Mouse (Mus musculus): ENCODE results near the gene Sde2. TPM values are rescaled to one million over a fixed set of nuclear protein-coding genes. Genes with fewer than 3 reads are reported as not detected.

Sde2 gene
- 7.1 and 9.3 TPM in 2 replicates for polyA plus RNA-seq (2012; rRNA removed)

DNA sequence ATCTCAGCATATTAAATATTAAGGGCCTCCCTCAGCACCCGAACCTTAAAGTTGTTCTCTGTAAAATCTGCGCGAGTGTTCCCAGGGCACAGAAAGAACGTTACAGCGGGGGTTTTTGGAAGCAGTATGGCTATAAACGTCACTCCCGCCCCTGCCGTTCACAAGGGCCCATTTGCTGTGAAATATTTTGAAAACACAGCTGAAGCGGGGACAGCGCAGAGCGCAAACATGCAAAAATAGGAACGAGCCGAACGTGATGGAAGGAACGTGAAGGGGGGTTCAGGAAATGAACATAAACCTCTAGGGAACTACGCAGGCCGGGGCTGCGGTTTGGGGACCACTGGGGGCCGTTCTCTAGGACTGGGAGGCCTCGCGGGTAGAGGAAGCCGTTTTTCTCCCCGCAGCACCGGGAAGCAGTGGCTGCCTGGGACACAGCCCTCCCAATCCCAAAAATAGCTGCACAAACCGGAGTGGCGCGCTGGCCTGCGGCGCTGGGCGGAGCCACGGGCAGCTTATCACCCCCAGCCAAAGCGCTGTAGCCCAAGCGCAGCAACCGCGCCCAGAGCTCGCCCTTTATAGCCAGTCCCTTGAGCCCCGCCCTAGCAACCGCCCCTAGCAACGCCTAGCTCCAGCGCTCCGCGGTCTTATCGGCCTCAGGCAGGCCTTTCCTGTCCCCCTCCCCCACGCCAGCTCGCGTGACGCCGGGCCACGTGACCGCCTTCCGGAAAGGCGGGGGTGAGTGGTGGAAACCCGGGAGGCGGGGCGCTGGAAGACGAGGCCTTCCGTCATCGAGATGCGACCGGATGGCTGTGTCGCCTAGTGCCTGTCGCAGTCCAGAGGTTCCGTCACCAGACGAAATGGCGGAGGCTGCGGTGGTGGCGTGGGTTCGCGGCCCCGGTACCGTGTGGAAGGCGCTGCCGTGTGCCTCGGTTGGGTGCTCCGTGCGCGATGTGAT is at the start of gene Sde2:
Gene Sde2 (plus strand): TSS at position 812 of the 955 bp plus-strand sequence.
- peak; percentile 100 for DNase-seq (ENCODE audit: low read depth in 1 of 2, low spot score in 2 of 2)
- no peak for TF ChIP-seq CTCF (IDR thresholded peaks at IDR 0.05; ENCODE audit: extremely low read depth, insufficient read depth, insufficient read length, insufficient replicate concordance)
- TF ChIP-seq POLR2A (IDR thresholded peaks at IDR 0.05; ENCODE audit: low read depth, low read length): peak; percentile 99
- H3K27ac ChIP-seq (ENCODE audit: insufficient read depth, low read length): peak within 1 kb of the TSS; percentile 99
- H3K27me3 ChIP-seq (ENCODE audit: control insufficient read depth, insufficient read depth, low read length): no peaks in the 10 kb centered on the region
- under 1% methylated on average over 77 of the region's 77 CpGs for WGBS
- H3K36me3 ChIP-seq (ENCODE audit: control insufficient read depth, insufficient read depth, low read length): no peaks in the 10 kb centered on the region; the same call in 1 of the 2 replicates
- peaks cover 15% of the 10 kb centered on the region for H3K4me1 ChIP-seq (ENCODE audit: control insufficient read depth, insufficient read depth, insufficient read length)
- H3K4me3 ChIP-seq (ENCODE audit: extremely low read depth, insufficient read depth, insufficient read length): peak within 1 kb of the TSS; percentile 88

GRCm38 (mm10) chr1:180801466-180801994 is 49.4 kb upstream of the Sde2 start:
- TF ChIP-seq POLR2A (IDR thresholded peaks at IDR 0.05; ENCODE audit: low read depth, low read length): no peak
- TF ChIP-seq CTCF (IDR thresholded peaks at IDR 0.05; ENCODE audit: extremely low read depth, insufficient read depth, insufficient read length, insufficient replicate concordance): no peak
- Histone ChIP-seq H3K4me1 (ENCODE audit: control insufficient read depth, insufficient read depth, insufficient read length) (peaks cover 2% of the 10 kb centered on the region; the same call in 1 of the 2 replicates), H3K4me3 (ENCODE audit: extremely low read depth, insufficient read depth, insufficient read length) (no peak overlapping the region), H3K36me3 (ENCODE audit: control insufficient read depth, insufficient read depth, low read length) (peaks cover 43% of the 10 kb centered on the region), H3K27ac (ENCODE audit: insufficient read depth, low read length) (no peak overlapping the region), H3K27me3 (ENCODE audit: control insufficient read depth, insufficient read depth, low read length) (no peaks in the 10 kb centered on the region)
- 92% methylated on average over 3 of the region's 3 CpGs for WGBS
- DNase-seq (ENCODE audit: low read depth in 1 of 2, low spot score in 2 of 2): no peak

DNA sequence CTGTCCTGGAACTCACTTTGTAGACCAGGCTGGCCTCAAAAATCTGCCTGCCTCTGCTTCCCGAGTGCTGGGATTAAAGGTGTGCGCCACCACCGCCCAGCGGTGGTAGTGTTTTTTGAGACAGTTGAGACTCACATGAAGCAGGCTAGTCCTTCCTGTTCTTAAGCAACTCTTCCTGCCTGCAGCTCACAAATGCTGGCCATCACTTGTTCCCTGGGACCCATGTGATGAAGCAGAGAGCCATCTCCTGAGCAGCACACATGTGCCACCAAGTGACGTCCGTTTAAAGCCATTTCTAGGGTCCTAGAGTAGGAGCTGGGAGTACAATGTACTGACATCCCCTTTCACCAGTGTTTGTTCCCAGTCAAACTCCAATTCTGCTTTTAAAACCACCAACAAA is 47.0 kb upstream of the Sde2 start:
- TF ChIP-seq POLR2A (IDR thresholded peaks at IDR 0.05; ENCODE audit: low read depth, low read length) (no peak), CTCF (IDR thresholded peaks at IDR 0.05; ENCODE audit: extremely low read depth, insufficient read depth, insufficient read length, insufficient replicate concordance) (no peak)
- Histone ChIP-seq H3K27me3 (ENCODE audit: control insufficient read depth, insufficient read depth, low read length) (no peaks in the 10 kb centered on the region), H3K4me1 (ENCODE audit: control insufficient read depth, insufficient read depth, insufficient read length) (peaks cover 4% of the 10 kb centered on the region; the same call in 1 of the 2 replicates), H3K36me3 (ENCODE audit: control insufficient read depth, insufficient read depth, low read length) (peaks cover 61% of the 10 kb centered on the region), H3K27ac (ENCODE audit: insufficient read depth, low read length) (no peak overlapping the region), H3K4me3 (ENCODE audit: extremely low read depth, insufficient read depth, insufficient read length) (no peak overlapping the region)
- no peak for DNase-seq (ENCODE audit: low read depth in 1 of 2, low spot score in 2 of 2)
- 89% methylated on average over 6 of the region's 6 CpGs for WGBS

DNA sequence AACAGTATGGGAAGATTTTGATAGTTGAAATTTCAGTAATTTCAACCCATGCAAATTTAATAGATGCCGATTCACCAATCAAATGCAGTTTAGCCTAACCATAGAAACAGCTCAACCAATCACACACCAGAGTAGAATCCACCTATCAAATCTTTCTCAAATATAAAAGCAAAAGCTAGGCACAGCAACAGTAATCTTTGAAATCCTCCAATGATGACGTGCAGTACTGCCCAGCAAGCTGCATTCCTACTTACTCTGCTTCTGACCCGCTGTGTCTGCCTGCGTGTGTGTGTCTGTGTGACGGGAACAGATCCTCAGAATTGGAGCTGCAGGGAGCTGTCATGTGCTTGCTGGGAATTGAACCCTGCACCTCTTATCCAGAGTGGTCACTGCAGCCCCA is 42.1 kb upstream of the Sde2 start:
- DNase-seq (ENCODE audit: low read depth in 1 of 2, low spot score in 2 of 2): no peak
- Histone ChIP-seq H3K4me1 (ENCODE audit: control insufficient read depth, insufficient read depth, insufficient read length) (peaks cover 7% of the 10 kb centered on the region; the same call in 1 of the 2 replicates), H3K4me3 (ENCODE audit: extremely low read depth, insufficient read depth, insufficient read length) (no peak overlapping the region)

GRCm38 (mm10) chr1:180810976-180811375 is 40.0 kb upstream of the Sde2 start:
- TF ChIP-seq POLR2A (IDR thresholded peaks at IDR 0.05; ENCODE audit: low read depth, low read length): no peak
- TF ChIP-seq CTCF (IDR thresholded peaks at IDR 0.05; ENCODE audit: extremely low read depth, insufficient read depth, insufficient read length, insufficient replicate concordance): no peak
- no peak overlapping the region for H3K4me3 ChIP-seq (ENCODE audit: extremely low read depth, insufficient read depth, insufficient read length)
- no peak overlapping the region for H3K27ac ChIP-seq (ENCODE audit: insufficient read depth, low read length)
- peaks cover 6% of the 10 kb centered on the region; the same call in 1 of the 2 replicates for H3K4me1 ChIP-seq (ENCODE audit: control insufficient read depth, insufficient read depth, insufficient read length)
- WGBS: 33% methylated on average over 7 of the region's 7 CpGs
- peaks cover 40% of the 10 kb centered on the region for H3K36me3 ChIP-seq (ENCODE audit: control insufficient read depth, insufficient read depth, low read length)
- peak in 1 of 2 experiments; percentile 50 for DNase-seq (ENCODE audit: low read depth in 1 of 2, low spot score in 2 of 2)
- H3K27me3 ChIP-seq (ENCODE audit: control insufficient read depth, insufficient read depth, low read length): no peaks in the 10 kb centered on the region

More for the DNA sequence above, 42.1 kb upstream of the Sde2 start:
- Histone ChIP-seq H3K27me3 (ENCODE audit: control insufficient read depth, insufficient read depth, low read length) (no peaks in the 10 kb centered on the region), H3K27ac (ENCODE audit: insufficient read depth, low read length) (no peak overlapping the region), H3K36me3 (ENCODE audit: control insufficient read depth, insufficient read depth, low read length) (peaks cover 59% of the 10 kb centered on the region)
- 87% methylated on average over 5 of the region's 5 CpGs for WGBS
- no peak for TF ChIP-seq POLR2A (IDR thresholded peaks at IDR 0.05; ENCODE audit: low read depth, low read length)

DNA sequence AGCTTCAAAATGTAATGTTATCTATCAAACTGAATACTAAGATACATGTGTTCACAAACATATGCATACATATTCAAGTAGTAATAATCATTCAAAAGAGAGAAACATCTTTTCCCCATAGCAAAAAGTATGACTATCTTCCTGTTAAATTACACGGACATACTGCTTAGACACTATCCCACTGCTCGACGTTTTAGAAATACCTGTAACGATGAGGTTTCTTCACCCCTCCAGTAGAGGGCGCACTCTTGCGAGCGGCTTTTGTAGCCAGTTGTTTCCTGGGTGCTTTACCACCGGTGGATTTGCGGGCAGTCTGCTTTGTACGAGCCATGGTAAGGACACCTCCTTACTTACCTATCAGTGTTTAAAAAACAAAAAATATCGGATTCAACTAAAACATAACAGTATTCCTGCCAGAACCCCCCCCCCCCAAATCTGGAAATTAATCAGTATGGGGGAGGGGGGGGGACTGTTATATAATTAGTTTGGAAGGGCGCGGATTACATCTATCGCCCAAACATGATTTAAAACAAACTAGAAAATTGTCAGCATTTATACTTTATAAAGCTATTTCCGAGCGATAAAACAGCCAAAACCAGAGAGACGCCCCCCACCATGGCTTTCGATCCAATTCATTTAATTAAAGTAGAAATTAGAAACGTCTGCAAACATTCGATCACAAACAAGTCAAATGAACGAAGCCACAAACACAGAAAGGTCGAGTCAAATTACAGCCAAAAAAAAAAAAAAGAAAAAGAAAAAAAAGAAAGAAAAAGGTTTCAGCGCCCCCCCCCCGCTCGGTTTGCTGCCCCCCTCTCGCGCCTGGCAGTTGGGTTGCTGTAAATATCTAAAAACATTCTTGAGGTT is 39.1 kb upstream of the Sde2 start:
- no peak for DNase-seq (ENCODE audit: low read depth in 1 of 2, low spot score in 2 of 2)
- peak overlapping the region; percentile 100 for H3K27ac ChIP-seq (ENCODE audit: insufficient read depth, low read length)
- H3K4me3 ChIP-seq (ENCODE audit: extremely low read depth, insufficient read depth, insufficient read length): peak overlapping the region; percentile 100
- peaks cover 5% of the 10 kb centered on the region; the same call in 1 of the 2 replicates for H3K4me1 ChIP-seq (ENCODE audit: control insufficient read depth, insufficient read depth, insufficient read length)
- no peaks in the 10 kb centered on the region for H3K27me3 ChIP-seq (ENCODE audit: control insufficient read depth, insufficient read depth, low read length)
- WGBS: under 1% methylated on average over 27 of the region's 27 CpGs
- peaks cover 31% of the 10 kb centered on the region for H3K36me3 ChIP-seq (ENCODE audit: control insufficient read depth, insufficient read depth, low read length)
- TF ChIP-seq CTCF (IDR thresholded peaks at IDR 0.05; ENCODE audit: extremely low read depth, insufficient read depth, insufficient read length, insufficient replicate concordance) (peak; percentile 15; the same call in 1 of the 2 replicates), POLR2A (IDR thresholded peaks at IDR 0.05; ENCODE audit: low read depth, low read length) (no peak)

Measured in spleen, adult 2 months (tissue).